Mouse (Mus musculus): ENCODE measurements around the gene Dnajc21.

Gene Dnajc21

GRCm38 (mm10) chr15:10436893-10437292 is 33.4 kb downstream of the Dnajc21 start:
- no peak for DNase-seq (ENCODE audit: low read depth, low spot score)

- DNase-seq (ENCODE audit: low read depth, low spot score): no peak
Measured at GRCm38 (mm10) chr15:10426545-10427266, 43.6 kb downstream of the Dnajc21 start.

- DNase-seq (ENCODE audit: low read depth, low spot score): no peak
Measured at GRCm38 (mm10) chr15:10426124-10426523, 44.2 kb downstream of the Dnajc21 start.

GRCm38 (mm10) chr15:10421785-10422144 is 48.6 kb downstream of the Dnajc21 start:
- no peak for DNase-seq (ENCODE audit: low read depth, low spot score)

- no peak for DNase-seq (ENCODE audit: low read depth, low spot score)
Measured at GRCm38 (mm10) chr15:10421138-10421784, 49.1 kb downstream of the Dnajc21 start.

- DNase-seq (ENCODE audit: low read depth, low spot score): no peak
Measured at GRCm38 (mm10) chr15:10413656-10414055, 56.7 kb downstream of the Dnajc21 start.

- no peak for DNase-seq (ENCODE audit: low read depth, low spot score)
Measured at GRCm38 (mm10) chr15:10410881-10411280, 59.4 kb downstream of the Dnajc21 start.

- DNase-seq (ENCODE audit: low read depth, low spot score): no peak
Measured at GRCm38 (mm10) chr15:10409842-10410241, 60.5 kb downstream of the Dnajc21 start.

GRCm38 (mm10) chr15:10400415-10400814 is 69.9 kb downstream of the Dnajc21 start:
- DNase-seq (ENCODE audit: low read depth, low spot score): peak; percentile 13

- DNase-seq (ENCODE audit: low read depth, low spot score): no peak
Measured at GRCm38 (mm10) chr15:10399795-10400194, 70.5 kb downstream of the Dnajc21 start.
